ENCODE assay signal across 22 mouse cellular contexts in genomic region chr4:137371596-137372523, GRCm38 (mm10). TPM values are rescaled to one million over a fixed set of nuclear protein-coding genes. Genes with fewer than 3 reads are reported as not detected.
DNase-seq lines count a peak whose midpoint lies in the region; ATAC-seq and TF ChIP-seq lines count a peak whose summit lies in the region.
"Had no signal": no experiment of that assay in that cellular context is flagged by ENCODE, and none has a peak within 500 bp of the region (broad histone marks: within the 10 kb centered on the region; RNA-seq: fewer than 3 reads in every experiment).

No protein-coding gene starts in this region.

- peak overlapping the region; percentile 14; the same call in 1 of the 2 replicates for H3K4me2 ChIP-seq in heart, embryonic 16.5 days (ENCODE audit: low read depth, low read length)
- H3K4me2 ChIP-seq in heart, embryonic 12.5 days, result no peak overlapping the region
- peak overlapping the region; percentile 38 for H3K4me2 ChIP-seq in intestine, embryonic 16.5 days (ENCODE audit: low read depth, low read length)
- H3K4me2 ChIP-seq: embryonic facial prominence, embryonic 15.5 days; limb, embryonic 13.5 days had no signal

- no peak for DNase-seq in ovary, postnatal 36 days (ENCODE audit: low spot score)
- no peak for DNase-seq in frontal cortex, postnatal 10 days (ENCODE audit: low spot score in 2 of 2)
- DNase-seq in lung, postnatal 25 days (ENCODE audit: low spot score), result no peak
- DNase-seq: cerebellum, adult 8-10 months; heart, postnatal 14 days; kidney, postnatal 14 days; layer of hippocampus, adult 9-11 months; lung, postnatal 14 days; right cerebral cortex, postnatal 25 days; thymus, postnatal 25 days had no signal

- no peak for ATAC-seq in heart, embryonic 16.5 days (replicated peaks; ENCODE audit: extremely low read depth, insufficient read depth, low FRiP score)
- ATAC-seq in heart, embryonic 12.5 days (ENCODE audit: insufficient number of reproducible peaks, low FRiP score), result no peak
- peak; percentile 82 for ATAC-seq in intestine, embryonic 16.5 days
- ATAC-seq: activated CD4-positive, CD25-positive, alpha-beta regulatory T cell, adult 4 months; forebrain, embryonic 14.5 days; midbrain, embryonic 16.5 days had no signal

- no peaks in the 10 kb centered on the region for H3K36me3 ChIP-seq in heart, embryonic 16.5 days (ENCODE audit: control insufficient read depth, insufficient read depth)
- no peaks in the 10 kb centered on the region for H3K36me3 ChIP-seq in heart, embryonic 12.5 days
- no peaks in the 10 kb centered on the region for H3K36me3 ChIP-seq in intestine, embryonic 16.5 days (ENCODE audit: control insufficient read depth, insufficient read depth, low read length)
- no peaks in the 10 kb centered on the region for H3K36me3 ChIP-seq in macrophage (ENCODE audit: inconsistent target)
- H3K36me3 ChIP-seq: embryonic facial prominence, embryonic 15.5 days; limb, embryonic 13.5 days had no signal

- H3K4me1 ChIP-seq in heart, embryonic 16.5 days (ENCODE audit: control insufficient read depth, insufficient read depth, low read length), result peaks cover 24% of the 10 kb centered on the region
- peaks cover 50% of the 10 kb centered on the region for H3K4me1 ChIP-seq in heart, embryonic 12.5 days (replicated peaks)
- peaks cover 12% of the 10 kb centered on the region for H3K4me1 ChIP-seq in bone marrow, adult 2 months (ENCODE audit: control insufficient read depth, insufficient read depth, low read length)
- peaks cover 26% of the 10 kb centered on the region for H3K4me1 ChIP-seq in intestine, embryonic 16.5 days (ENCODE audit: control insufficient read depth, insufficient read depth, low read length)

- H3K79me2 ChIP-seq in macrophage (ENCODE audit: inconsistent target), result peaks cover 5% of the 10 kb centered on the region; the same call in 1 of the 2 replicates

- no peaks in the 10 kb centered on the region for H3K9me3 ChIP-seq in heart, embryonic 16.5 days (replicated peaks; ENCODE audit: control insufficient read depth, low read length)
- no peaks in the 10 kb centered on the region for H3K9me3 ChIP-seq in heart, embryonic 12.5 days (replicated peaks)
- no peaks in the 10 kb centered on the region for H3K9me3 ChIP-seq in intestine, embryonic 16.5 days (ENCODE audit: control insufficient read depth, low read length)
- H3K9me3 ChIP-seq: embryonic facial prominence, embryonic 15.5 days; limb, embryonic 13.5 days had no signal

- WGBS in heart, embryonic 16.5 days, result 65% methylated on average over 16 of the region's 16 CpGs
- WGBS in heart, embryonic 12.5 days, result 76% methylated on average over 16 of the region's 16 CpGs
- 60% methylated on average over 16 of the region's 16 CpGs for WGBS in bone marrow, adult 2 months
- WGBS in intestine, embryonic 16.5 days, result 63% methylated on average over 16 of the region's 16 CpGs
- 77% methylated on average over 15 of the region's 16 CpGs for WGBS in macrophage (ENCODE audit: missing documents)

- H3K9ac ChIP-seq in heart, embryonic 16.5 days (ENCODE audit: low read length), result no peak overlapping the region
- no peak overlapping the region for H3K9ac ChIP-seq in heart, embryonic 12.5 days
- 0 out of 2 replicates have a peak overlapping the region, but pooled peaks have one; percentile 17 for H3K9ac ChIP-seq in intestine, embryonic 16.5 days (ENCODE audit: low read depth, low read length)
- H3K9ac ChIP-seq: embryonic facial prominence, embryonic 15.5 days; limb, embryonic 13.5 days had no signal

- no peaks in the 10 kb centered on the region for H3K27me3 ChIP-seq in heart, embryonic 16.5 days (ENCODE audit: control insufficient read depth, insufficient read depth, low read length)
- H3K27me3 ChIP-seq in heart, embryonic 12.5 days (replicated peaks), result no peaks in the 10 kb centered on the region
- H3K27me3 ChIP-seq in intestine, embryonic 16.5 days (replicated peaks; ENCODE audit: control insufficient read depth, insufficient read depth, low read length), result no peaks in the 10 kb centered on the region
- H3K27me3 ChIP-seq: embryonic facial prominence, embryonic 15.5 days; limb, embryonic 13.5 days had no signal

- no peak for TF ChIP-seq CTCF in bone marrow, adult 2 months (IDR thresholded peaks at IDR 0.05; ENCODE audit: control insufficient read depth, insufficient read depth, low read length)

- no peak overlapping the region for H3K4me3 ChIP-seq in heart, embryonic 16.5 days (ENCODE audit: low read length)
- no peak overlapping the region for H3K4me3 ChIP-seq in heart, embryonic 12.5 days
- peak overlapping the region; percentile 3 for H3K4me3 ChIP-seq in bone marrow, adult 2 months (replicated peaks; ENCODE audit: control insufficient read depth, low read depth, low read length)
- 0 out of 2 replicates have a peak overlapping the region, but pooled peaks have one; percentile 2 for H3K4me3 ChIP-seq in intestine, embryonic 16.5 days (ENCODE audit: low read length)
- no peak overlapping the region for H3K4me3 ChIP-seq in macrophage (ENCODE audit: inconsistent target)
- H3K4me3 ChIP-seq: embryonic facial prominence, embryonic 15.5 days; limb, embryonic 13.5 days had no signal

- no peak for TF ChIP-seq POLR2A in bone marrow, adult 2 months (IDR thresholded peaks at IDR 0.05; ENCODE audit: borderline replicate concordance, control insufficient read depth, low read depth, low read length)

- no peak overlapping the region for H3K27ac ChIP-seq in heart, embryonic 16.5 days (ENCODE audit: low read length)
- no peak overlapping the region for H3K27ac ChIP-seq in heart, embryonic 12.5 days (ENCODE audit: poor library complexity, severe bottlenecking)
- H3K27ac ChIP-seq in bone marrow, adult 2 months (ENCODE audit: control insufficient read depth, insufficient read depth, low read depth, low read length, poor library complexity), result peak overlapping the region; percentile 38; the same call in 1 of the 2 replicates
- peak overlapping the region; percentile 73 for H3K27ac ChIP-seq in intestine, embryonic 16.5 days (ENCODE audit: low read length)
- H3K27ac ChIP-seq in macrophage, result peak overlapping the region; percentile 98
- H3K27ac ChIP-seq: embryonic facial prominence, embryonic 15.5 days; limb, embryonic 13.5 days had no signal

RNA-seq across cellular contexts. Expression of gene Cdc42, which starts 14.3 kb away (rescaled TPM):
- polyA plus RNA-seq in heart, embryonic 16.5 days (2015; fragmentation: Nextera tagmentation; extraction: Ambion mirVana), result 497 and 514 TPM in 2 replicates
- polyA plus RNA-seq in heart, embryonic 12.5 days (2016; fragmentation: Nextera tagmentation; extraction: Ambion mirVana), result 528 and 544 TPM in 2 replicates
- 86.6 and 133 TPM in 2 replicates for polyA plus RNA-seq in bone marrow, adult 2 months (2011; ENCODE audit: insufficient read depth, insufficient read length, low replicate concordance, missing spikeins)
- polyA plus RNA-seq in intestine, embryonic 16.5 days (2015; fragmentation: Nextera tagmentation; extraction: Ambion mirVana), result 671 and 691 TPM in 2 replicates
- 100 to 1,000 TPM; 124 to 290 (median 239) TPM for total RNA-seq in macrophage (2018; cell fraction: chromatin; rRNA removed)
- 100 to 1,000 TPM; 731 to 913 (median 795) TPM for total RNA-seq in macrophage (2018; cell fraction: cytosol; rRNA removed)
- total RNA-seq in macrophage (2018; cell fraction: nucleus; rRNA removed), result 100 to 1,000 TPM; 294 to 817 (median 419) TPM
- 706 to 958 TPM (median 881 TPM) in 3 replicates for polyA plus RNA-seq in macrophage (2018)

RNA-seq across cellular contexts. Expression of gene Cela3a, which starts 37.7 kb away (rescaled TPM):
- not detected in 2 replicates for polyA plus RNA-seq in heart, embryonic 16.5 days (2015; fragmentation: Nextera tagmentation; extraction: Ambion mirVana)
- polyA plus RNA-seq in heart, embryonic 12.5 days (2016; fragmentation: Nextera tagmentation; extraction: Ambion mirVana), result not detected in 2 replicates
- not detected in 2 replicates for polyA plus RNA-seq in bone marrow, adult 2 months (2011; ENCODE audit: insufficient read depth, insufficient read length, low replicate concordance, missing spikeins)
- 0.26 and 0.31 TPM in 2 replicates for polyA plus RNA-seq in intestine, embryonic 16.5 days (2015; fragmentation: Nextera tagmentation; extraction: Ambion mirVana)
- not detected for total RNA-seq in macrophage (2018; cell fraction: chromatin; rRNA removed)
- total RNA-seq in macrophage (2018; cell fraction: cytosol; rRNA removed), result not detected
- total RNA-seq in macrophage (2018; cell fraction: nucleus; rRNA removed), result not detected
- not detected in 3 replicates for polyA plus RNA-seq in macrophage (2018)
- total RNA-seq: gastrocnemius, adult 18-20 months; heart, adult 8-10 months; heart, postnatal 14 days had no signal
- polyA plus RNA-seq: activated CD4-positive, CD25-positive, alpha-beta regulatory T cell, adult 4 months; embryonic facial prominence, embryonic 15.5 days; forebrain, embryonic 14.5 days; limb, embryonic 13.5 days; midbrain, embryonic 16.5 days had no signal

RNA-seq across cellular contexts. Expression of gene Cela3b, which starts 58.5 kb away (rescaled TPM):
- polyA plus RNA-seq in heart, embryonic 16.5 days (2015; fragmentation: Nextera tagmentation; extraction: Ambion mirVana), result 0.35 TPM in 1 of 2 replicates, not detected in the other
- polyA plus RNA-seq in heart, embryonic 12.5 days (2016; fragmentation: Nextera tagmentation; extraction: Ambion mirVana), result not detected in 2 replicates
- polyA plus RNA-seq in bone marrow, adult 2 months (2011; ENCODE audit: insufficient read depth, insufficient read length, low replicate concordance, missing spikeins), result not detected in 2 replicates
- polyA plus RNA-seq in intestine, embryonic 16.5 days (2015; fragmentation: Nextera tagmentation; extraction: Ambion mirVana), result 237 and 402 TPM in 2 replicates
- total RNA-seq in macrophage (2018; cell fraction: chromatin; rRNA removed), result not detected
- total RNA-seq in macrophage (2018; cell fraction: cytosol; rRNA removed), result not detected
- not detected for total RNA-seq in macrophage (2018; cell fraction: nucleus; rRNA removed)
- not detected in 3 replicates for polyA plus RNA-seq in macrophage (2018)
- total RNA-seq: heart, adult 8-10 months; heart, postnatal 14 days had no signal
- polyA plus RNA-seq: activated CD4-positive, CD25-positive, alpha-beta regulatory T cell, adult 4 months; embryonic facial prominence, embryonic 15.5 days; forebrain, embryonic 14.5 days; midbrain, embryonic 16.5 days had no signal

Comparison
In these comparisons a context has a peak if more than half of its experiments do, and no peak if none do; other contexts are left out.
1. H3K27ac ChIP-seq: peak in bone marrow, adult 2 months (single experiment), intestine, embryonic 16.5 days (single experiment) and macrophage (single experiment); none in heart, embryonic 16.5 days (single experiment) and heart, embryonic 12.5 days (single experiment).
2. H3K4me3 ChIP-seq: peak in bone marrow, adult 2 months (single experiment) and intestine, embryonic 16.5 days (single experiment); none in heart, embryonic 16.5 days (single experiment), heart, embryonic 12.5 days (single experiment) and macrophage (single experiment).
3. RNA of gene Cela3b, which starts 58.5 kb away (polyA plus RNA-seq): 237 to 402 TPM in intestine, embryonic 16.5 days; 0.35 TPM in heart, embryonic 16.5 days, not detected in heart, embryonic 12.5 days, not detected in bone marrow, adult 2 months and not detected in macrophage; every median in the first group is over 100 times any median in the second.